Mouse (Mus musculus) spleen, postnatal 4 days (tissue): ENCODE measurements around the gene Grtp1.
A peak's percentile ranks its signal among the peaks of the same experiment; 100 is the strongest.

ENCODE experiments used
- DNase-seq, 2 experiments: peaks; one replicate each; pipeline ENCODE4 v3.0.0; 2022; ENCODE audit warnings: low spot score in 2 of 2

The Grtp1 gene

DNA sequence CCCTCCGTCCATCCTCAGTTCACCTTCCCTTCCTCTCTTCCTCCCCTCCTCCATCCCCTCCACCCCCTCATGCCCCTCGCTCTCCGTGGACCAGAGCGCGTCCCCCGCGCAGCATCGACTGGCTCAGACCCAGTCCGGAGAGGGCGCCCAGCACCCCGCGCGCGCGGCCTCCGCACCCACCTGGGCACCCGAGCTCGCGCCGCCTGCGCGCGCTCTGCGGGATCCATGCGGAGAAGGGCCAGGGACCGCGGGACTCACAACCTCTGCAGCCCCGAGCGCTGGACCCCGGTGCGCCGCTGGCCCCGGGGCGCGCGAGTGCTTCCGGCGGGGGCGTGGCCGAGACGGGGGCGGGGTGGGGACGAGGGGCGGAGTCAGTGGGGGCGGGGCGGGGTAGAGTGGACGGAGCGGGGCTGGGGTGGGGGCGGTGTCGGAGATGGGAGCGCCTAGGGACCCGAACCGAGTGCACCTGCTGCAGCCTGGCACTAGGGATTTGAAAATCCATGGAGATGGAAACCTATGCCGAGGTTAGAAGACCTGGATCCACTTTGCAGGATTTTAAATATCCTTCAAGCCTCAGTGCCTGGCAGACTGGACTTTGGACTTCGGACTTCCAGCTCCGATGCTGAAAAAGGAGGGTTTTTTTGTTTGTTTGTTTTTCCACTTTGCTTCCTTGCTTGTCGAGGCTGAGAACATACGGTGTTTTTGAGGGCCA lies at the start of gene Grtp1:
Gene Grtp1, minus strand, starts transcription at position 320 of the 712 bp plus-strand sequence.
- DNase-seq: peak; percentile 67 to 90

DNA sequence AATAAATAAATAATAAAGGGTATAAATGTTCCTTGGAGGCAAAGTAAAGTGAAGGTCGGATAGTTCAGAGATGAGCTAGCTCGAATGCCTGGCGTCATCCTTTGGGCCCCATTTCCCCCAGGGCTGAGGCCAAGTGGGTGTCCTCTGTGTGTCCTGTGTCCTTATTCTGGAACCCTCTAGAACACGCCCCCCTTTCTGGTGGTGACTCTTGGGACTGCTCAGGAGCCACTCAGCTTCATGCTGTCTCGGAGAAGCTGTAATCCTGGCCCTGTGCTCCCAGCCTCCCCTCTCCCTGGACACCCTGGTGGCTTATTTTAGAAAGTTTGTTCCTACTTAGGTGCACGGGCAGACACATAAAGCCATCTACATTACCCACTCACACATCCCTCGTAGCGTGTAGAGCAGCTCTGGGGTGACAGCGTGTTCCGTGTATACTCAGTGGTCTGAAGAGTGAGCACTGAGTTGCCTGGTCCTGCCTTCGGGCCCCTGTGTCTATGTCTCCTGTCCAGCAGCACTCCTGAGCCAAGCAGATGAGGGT lies 44.0 kb upstream of the Grtp1 start:
- no peak for DNase-seq

DNA sequence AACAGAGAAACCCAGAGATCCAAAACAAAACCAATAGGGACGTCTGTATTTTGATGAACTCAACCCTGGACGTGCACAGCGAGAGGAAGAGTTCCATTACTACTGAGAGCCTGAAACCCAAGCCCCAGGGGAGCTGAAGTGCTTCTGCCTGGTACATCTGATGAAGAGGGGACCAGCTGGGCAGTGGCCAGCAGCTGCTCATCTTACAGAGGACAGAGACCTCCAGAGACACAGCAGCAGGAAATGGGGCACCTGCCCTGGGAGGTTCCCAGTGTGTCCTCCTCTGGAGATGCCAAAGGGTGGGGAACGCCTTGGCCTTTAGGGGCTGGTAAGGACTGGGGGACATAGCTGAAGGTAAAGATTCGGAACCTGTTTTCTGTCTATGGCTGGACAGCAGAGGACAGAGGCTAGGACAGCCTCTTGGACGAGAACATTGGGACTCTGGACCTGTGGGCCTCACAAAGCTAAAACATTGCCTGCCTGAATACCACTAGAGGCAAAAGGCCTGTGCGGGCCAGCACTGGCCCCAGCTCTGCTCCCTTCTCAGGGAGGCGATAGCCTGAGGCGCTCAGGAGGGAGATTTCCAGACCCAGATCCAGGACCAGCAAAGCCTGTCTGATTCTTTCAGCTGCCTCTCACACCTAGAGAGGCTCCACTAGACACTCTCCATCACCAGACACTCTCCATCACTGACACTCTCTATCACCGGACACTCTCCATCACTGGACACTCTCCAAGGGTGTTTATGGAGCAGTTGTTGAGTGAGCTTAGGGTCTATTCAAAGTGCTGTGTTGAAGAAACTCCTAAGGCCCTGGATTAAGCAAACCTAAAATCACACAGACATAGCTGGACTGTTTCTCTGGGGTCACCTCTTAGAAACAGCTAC lies 42.8 kb upstream of the Grtp1 start:
- no peak for DNase-seq

DNA sequence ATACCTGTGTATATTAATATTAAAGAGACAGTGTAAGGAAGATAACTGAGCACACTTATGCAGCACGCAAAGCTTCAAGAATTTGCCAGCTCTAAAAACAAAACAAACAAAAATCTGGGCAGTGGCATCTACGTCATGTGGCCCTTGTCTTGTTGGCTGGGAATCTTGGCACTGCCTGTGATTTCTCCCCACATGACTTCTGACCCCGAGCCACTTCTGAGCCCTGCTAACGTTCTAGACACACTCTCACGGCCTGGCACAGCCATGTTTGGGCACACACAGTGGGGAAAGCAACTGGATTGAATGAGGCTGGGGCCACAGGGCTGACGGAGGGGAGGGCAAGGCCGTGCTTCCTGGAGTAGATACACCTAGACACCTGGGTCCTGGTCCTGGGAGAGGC lies 40.3 kb upstream of the Grtp1 start:
- no peak for DNase-seq

DNA sequence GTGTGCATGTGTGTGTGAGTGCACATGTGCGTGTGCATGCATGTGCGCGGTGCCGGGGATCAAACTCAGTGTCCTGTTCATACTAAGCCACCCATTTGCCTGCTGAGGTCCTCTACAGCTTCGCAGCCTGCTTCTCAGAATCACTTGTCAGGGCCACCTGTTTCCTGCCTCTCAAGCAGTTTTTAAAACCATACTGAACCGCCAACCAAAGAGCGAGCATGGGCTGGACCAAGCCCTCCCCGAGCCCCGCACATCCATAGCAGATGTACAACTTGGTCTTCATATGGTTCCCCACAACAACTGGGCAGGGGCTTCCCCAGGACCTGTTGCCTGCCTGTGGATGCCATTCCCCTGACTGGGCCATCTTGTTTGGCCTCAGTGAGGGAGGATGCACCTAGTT lies 39.6 kb upstream of the Grtp1 start:
- no peak for DNase-seq

DNA sequence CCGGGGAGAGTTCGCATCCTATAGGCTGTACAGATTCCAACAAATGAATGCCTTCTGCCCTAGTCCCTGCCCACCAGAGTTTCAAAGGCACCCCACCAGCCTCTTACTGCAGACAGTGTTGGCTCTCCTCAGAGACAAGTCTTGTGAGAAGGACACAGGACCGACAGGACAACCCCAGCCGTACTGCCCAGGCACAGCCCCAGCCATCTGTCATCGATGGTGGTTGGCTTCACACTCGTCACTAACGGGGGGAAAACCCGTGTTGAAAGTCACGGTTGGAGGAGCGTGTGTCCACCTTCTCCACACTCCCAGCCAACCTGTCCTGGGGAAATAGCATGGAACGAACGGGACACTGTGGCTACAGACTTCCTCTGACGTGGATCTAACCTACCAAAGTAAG lies 34.4 kb upstream of the Grtp1 start:
- no peak for DNase-seq

DNA sequence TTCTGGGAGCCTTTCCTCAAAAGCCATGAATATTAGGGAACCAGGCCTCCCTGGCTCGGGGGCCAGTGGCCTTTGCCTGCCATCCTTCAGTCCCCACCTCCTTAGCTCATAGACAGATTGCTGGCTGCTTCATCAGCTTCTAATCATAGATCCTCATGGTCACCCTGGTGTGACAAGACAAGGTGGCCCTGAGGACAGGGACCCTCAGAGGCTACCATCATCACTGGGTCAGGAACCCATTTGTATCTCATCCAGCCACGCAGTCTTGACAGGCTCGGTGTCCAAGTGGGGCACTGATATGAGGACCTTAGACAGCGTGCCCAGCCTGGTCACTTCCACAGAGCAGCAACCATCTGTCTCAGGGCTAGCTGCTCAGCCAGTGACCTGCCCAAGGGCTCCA lies 30.1 kb upstream of the Grtp1 start:
- DNase-seq: no peak

DNA sequence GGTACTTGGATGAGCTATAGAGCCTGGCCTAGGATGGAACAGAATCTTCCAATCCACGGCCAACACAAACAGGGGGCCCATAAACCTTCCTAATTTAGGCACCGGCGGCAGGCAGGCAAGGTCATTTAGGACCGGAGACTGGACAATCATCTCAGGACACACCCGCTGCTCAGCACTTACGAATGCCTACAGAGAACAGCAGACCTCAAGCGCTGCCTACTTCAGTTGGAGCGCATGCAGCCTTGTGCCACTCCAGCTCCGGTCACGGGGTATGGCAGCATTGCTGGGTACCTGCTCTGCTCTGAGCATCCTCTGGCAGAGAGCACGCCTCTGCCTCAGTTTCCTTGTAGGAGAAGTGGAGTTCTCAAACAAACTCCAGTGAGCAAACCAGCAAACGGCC lies 29.4 kb upstream of the Grtp1 start:
- DNase-seq: no peak

DNA sequence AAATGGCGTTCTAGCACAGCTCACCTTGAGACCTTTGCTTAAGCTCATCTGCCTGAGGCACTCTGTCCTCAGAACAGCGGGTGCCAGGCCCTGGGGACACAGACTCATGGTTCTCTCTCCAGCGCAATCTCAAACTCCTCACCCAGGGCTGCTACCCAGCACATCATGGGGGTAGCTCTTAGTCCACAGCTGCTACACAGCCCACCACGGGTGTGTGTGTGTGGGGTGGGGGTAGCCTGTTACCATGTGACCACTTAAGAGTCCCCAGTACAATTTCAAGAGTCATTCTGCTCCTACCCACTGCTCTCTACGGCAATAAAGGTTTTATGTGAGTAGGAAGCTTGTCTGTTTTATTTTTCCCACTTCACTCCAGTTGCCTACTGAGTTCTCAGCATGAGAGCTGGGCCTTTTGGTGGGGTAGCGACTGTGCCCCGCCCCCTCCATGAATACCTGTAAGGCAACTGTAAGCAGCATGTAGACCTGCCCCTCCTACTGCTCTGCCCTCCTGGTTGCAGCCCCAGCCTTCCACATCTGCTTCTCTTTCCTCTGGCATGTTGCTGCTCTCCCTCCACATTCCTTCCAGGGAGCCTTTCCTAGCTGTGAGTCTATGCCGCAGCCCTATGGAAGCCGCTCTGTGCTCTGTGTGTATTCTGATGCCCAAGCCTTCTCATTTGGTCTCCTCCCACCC lies 28.6 kb upstream of the Grtp1 start:
- no peak for DNase-seq

DNA sequence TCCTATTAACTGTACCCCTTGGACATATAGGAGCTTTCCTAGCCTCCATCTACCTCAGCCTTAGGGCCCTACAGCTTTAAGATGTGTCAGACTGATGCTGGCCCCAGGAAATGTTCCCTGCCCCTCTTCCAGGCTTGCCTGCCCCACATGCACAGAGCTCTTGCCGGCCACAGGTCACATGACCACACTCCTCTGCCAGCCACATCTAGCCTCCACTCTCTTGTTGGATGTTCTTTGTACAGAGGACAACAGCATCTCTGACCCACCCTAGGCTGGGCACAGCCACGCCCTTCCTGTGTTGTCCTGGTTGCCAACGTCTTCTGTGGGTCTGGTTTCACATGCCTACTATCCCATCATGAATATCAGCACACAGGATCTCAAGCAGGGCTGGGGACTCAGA lies 26.8 kb upstream of the Grtp1 start:
- no peak for DNase-seq

DNA sequence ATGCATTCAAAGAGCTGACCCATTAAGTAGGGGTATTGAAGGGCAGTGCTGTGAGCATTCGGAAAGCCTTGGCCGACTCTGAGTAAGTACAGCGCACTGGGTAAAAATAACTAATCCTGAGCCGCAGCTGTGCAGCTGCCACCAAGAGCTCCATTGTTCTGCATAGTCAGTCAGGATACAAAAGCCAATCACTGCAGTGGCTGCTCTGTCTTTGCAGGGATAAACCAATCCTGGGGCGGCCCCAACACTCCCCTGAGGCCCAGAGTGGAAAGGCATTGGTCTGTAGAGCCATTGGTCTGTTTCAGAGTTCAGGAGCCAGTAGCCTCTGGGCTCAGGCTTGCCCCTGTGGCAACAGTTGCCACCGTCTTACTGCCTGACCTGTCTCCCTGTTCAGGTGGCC lies 25.9 kb upstream of the Grtp1 start:
- DNase-seq: no peak

DNA sequence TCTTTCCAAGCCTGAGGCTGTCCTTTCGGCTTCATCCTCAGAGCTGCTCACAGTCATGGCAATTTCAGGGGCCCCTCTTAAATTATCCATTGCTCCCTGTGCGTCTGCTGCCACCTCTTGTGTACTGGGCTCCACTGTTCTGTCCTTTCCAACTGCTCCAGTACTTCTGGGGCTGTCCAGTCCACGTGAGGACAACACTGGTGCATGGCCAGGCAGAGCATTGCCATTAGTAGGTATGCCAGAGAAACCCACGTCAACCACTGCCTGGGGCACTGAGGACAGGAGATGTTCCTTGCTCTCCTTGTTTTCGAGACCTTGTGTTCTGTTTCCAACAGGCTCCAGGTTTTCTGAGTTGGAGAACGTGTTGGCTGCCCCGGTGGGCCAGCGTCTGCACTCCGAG lies 24.0 kb upstream of the Grtp1 start:
- DNase-seq: no peak

DNA sequence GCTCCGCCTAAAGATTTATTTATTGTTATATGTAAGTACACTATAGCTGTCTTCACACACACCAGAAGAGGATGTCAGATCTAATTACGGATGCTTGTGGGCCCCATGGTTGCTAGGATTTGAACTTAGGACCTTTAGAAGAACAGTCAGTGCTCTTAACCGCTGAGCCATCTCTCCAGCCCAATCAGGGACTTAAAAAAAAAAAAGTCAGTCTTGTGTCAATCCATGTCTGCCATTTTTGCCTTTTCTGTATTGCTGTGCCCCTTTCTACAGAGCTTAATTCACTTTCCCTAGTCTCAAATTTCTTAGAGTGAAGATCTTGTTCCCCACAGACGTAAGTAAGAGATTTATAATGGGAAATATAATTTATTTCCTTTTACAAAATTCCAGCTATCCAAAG lies 18.0 kb upstream of the Grtp1 start:
- DNase-seq: no peak

DNA sequence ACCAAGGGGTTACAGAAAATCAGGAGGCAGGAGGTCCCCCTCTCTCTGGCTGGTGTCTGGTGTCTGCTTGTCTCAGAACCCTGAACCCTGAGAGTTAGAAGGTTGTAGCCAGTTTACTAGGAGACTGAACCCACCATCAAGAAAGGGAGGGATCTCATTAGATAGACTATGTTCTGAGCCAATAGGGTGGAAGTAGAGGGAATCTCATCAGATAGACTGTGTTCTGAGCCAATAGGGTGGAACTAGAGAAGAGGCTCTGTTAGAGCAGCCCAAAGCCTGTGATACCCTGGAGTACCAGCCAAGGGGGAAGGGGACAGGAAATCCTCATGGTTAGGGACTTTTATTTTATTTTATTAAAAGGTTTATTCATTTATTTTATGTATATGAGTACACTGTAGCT lies 17.6 kb upstream of the Grtp1 start:
- no peak for DNase-seq

DNA sequence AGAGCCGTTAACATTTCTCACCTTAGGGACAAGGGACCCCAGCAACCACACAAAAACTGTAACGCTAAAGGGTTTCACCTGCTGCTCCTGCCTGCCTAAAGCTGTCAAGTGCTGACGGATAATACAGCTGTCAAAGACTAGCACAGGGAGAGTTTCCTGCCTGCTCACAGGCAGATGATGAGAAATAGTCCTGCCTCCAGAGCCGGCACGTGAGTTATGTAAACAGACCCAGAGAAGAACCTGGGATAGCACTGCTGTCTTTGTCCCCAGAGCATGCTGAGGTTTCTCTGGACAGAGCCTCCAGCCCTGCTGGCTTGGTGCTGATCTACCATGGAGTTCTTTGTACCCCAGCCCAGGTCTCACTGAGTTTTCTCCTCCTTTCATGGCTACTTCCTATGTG lies 16.7 kb upstream of the Grtp1 start:
- no peak for DNase-seq

DNA sequence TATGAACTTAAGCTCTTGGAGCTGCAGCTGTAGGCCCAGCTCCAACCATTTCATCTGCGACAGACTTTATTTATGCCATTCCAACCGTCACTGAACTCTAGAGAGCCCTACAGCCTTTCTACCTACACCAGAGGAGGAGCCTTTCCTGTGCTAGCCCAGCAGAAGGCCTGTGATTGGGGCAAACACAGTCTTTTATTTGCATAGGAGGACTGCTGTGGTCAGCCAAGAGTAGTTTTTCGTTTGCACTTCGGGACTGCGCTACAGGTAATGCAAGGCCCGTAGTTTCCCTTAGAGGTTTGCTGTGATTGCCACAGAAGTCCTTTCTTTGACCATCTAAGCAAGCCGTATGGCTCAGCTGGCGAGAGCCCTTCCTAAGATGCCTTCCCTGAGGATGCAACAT lies 16.0 kb upstream of the Grtp1 start:
- DNase-seq: no peak

DNA sequence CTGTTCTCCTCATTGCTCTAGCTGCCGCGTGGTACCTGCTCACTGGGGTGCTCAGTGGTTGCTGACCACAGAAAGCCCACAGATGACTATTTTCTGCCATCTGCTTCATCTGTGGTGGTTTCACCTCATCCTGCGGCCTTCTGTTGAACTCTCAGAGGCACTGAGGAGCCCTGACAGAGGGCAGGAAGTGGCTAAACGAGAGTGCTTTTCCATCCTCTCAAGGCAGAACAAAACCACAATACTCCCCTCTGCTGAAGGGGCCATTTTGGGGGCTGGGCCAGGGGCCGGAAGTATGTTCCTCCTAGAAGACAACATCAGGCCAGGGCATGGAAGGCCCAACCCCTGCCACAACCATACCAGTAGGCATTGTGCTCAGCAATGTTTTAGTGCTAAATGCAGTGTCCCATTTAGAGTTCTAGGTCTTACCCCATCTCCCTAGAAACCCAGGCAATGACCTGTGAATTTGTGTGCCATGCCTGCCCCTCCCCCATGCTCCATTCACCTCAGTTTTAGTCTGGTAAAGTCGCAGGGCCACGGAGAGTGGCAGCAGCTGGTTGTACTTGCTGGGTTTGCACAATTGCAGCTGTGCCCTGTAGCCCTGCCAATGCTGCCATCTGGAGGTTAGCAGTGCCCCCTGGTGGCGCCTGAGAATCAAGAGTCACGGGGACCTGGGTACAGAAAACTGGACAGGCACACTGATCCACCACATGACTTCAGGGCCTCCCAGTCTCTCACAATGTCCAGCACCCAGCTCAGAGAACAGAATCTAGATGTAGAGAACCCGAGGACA lies 13.3 kb upstream of the Grtp1 start:
- DNase-seq: peak; percentile 87 to 95

DNA sequence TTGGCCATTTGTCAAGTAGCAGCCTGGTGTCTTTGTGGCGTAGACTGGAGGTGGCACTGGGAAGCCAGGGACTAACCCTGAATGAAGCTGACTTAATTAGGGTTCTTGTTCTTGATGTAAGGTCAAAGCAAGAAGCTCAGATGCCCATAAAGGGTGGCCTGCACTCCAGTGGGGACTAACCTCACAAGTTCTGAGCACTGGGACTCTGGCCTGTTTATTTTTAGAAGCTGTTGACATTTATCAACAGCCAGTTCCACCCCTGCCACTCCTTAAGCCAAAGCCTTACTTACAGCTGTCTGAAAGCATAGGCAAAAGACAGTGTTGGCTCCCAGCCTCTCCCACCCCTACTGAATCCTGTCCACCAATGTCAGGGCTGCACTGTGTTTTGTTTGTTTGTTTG lies 9.3 kb upstream of the Grtp1 start:
- DNase-seq: no peak

DNA sequence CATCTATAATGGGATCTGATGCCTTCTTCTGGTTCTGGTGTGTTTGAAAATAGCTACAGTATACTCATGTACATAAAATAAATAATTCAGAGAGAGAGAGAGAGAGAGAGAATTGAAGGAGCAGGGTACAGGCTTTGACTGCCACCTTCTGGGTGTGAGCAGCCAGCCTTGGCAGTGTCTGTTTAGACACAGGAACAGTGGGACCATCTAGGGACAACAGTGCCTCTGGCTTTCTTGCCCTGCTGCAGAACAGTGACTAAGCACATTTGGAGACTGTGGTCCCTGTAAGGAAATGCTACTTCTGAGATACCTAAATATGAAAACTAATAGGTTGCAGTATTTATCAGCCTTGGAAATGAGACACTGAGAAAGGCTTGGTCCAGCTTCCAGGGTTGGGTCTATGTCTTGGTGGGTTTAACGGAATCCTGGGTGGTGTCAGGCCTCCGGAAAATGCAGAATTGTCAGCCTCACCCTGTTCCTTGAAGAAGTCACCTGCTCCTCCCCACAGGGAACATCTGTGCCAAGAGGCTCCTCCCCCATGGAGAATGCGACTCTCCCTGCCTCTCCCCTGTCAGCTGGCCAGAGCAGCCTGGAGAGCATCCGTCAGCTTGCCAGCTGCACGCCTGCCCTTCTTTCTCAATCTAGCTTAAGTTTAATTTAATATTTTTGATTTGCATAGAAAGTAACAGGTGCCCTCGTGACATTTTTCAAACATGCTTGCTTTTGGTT lies 8.4 kb upstream of the Grtp1 start:
- peak in 1 of 2 experiments; percentile 49 for DNase-seq

DNA sequence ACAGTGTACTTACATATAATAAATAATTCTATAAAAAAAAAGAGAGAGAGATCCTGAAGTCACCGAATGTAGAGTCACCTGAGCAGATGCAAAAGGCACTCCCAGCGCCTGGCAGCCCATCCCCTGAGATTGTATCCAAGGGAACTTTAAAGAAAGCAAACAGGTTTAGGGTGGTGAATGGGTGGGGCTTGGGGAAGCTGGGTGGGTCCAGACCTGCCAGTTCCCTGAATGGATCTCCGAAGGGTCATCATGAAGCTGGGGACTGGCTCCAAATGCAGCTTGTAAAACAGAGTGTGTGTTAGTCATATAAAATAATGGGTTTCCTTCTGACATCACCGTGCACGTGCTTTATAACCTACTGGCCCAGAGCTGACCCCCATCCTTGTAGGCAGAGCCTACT lies 5.9 kb upstream of the Grtp1 start:
- DNase-seq: no peak

DNA sequence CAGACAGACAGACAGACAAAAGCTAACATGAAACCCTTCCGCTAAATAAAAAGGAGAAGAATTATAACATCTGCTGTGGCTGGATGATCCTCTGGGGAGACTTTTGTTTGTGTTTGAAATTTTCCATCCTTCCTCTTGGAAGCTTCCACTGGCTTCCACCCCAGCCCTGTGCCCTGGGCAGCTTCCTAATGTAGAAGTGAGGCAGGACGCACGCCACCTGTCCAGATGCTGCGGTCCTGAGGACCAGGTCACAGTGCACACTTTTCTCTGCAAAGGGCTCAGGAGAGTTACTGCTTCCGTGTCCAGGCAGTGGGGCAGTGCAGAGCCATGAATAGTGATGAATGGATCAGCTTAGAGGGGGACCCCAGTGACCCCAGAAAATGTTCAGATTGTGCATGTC lies 4.9 kb upstream of the Grtp1 start:
- DNase-seq: no peak
